In the genomic region with DNA sequence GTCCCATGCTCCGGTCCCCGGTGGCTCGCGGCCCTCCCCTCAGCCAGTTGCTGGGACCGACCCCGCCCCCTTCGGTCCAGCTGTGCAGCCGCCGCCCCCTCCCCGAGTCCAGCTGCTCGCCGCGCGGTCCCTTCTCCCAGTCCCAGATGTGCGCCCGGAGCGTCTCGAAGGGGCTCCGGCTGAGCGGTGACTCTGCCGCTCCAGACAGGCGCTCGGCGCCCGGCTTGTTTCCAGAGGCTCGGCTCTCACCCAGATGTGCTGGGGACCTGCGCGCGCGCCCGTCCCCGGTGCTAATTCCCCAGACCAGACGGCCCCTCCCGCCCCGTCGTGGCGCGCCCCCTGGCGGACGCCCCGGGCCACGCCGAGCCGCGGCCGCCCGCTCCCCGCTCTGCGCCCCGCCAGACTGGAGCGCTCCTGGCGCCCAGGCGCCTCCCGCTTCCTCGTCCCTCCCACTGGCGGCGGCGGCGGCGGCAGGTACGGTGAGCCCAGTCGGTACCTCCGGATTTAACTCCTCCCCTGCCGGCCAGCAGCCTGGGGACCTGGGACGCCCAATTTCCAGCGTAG, we compare ENCODE assay signal across 8 mouse cellular contexts. TPM values are rescaled to one million over a fixed set of nuclear protein-coding genes. Genes with fewer than 3 reads are reported as not detected.
DNase-seq lines count a peak whose midpoint lies in the region; ATAC-seq and TF ChIP-seq lines count a peak whose summit lies in the region.

Gene Nxph3 (minus strand): TSS at position 273 of the 564 bp plus-strand sequence.

- H3K79me2 ChIP-seq in liver, adult 2 months (ENCODE audit: control insufficient read depth, insufficient read depth, low read length): no peaks in the 10 kb centered on the region
- no peaks in the 10 kb centered on the region for H3K79me2 ChIP-seq in myocyte (ENCODE audit: control insufficient read depth, insufficient read depth)

- H3K9ac ChIP-seq in liver, adult 2 months (ENCODE audit: low read depth, low read length): peak within 1 kb of the TSS; percentile 81
- peak within 1 kb of the TSS; percentile 53 for H3K9ac ChIP-seq in stomach, postnatal 0 days (ENCODE audit: low read length)

- no peaks in the 10 kb centered on the region for H3K9me3 ChIP-seq in stomach, postnatal 0 days (ENCODE audit: control insufficient read depth, low read length)

- no peak within 1 kb of the TSS for H3K27ac ChIP-seq in cortical plate, adult 2 months (ENCODE audit: insufficient read depth, low read length)
- H3K27ac ChIP-seq in liver, adult 2 months (replicated peaks; ENCODE audit: insufficient read depth, low read depth, low read length): no peak within 1 kb of the TSS
- H3K27ac ChIP-seq in stomach, postnatal 0 days (replicated peaks): no peak within 1 kb of the TSS

- WGBS in liver, adult 2 months: under 1% methylated on average over 60 of the region's 66 CpGs
- under 1% methylated on average over 59 of the region's 66 CpGs for WGBS in stomach, postnatal 0 days

- no peak for TF ChIP-seq CTCF in cortical plate, adult 2 months (IDR thresholded peaks at IDR 0.05; ENCODE audit: extremely low read depth, insufficient read depth, low read length)
- TF ChIP-seq CTCF in liver, adult 2 months (IDR thresholded peaks at IDR 0.05; ENCODE audit: low read depth, low read length): peak; percentile 66
- peak; percentile 58 for TF ChIP-seq CTCF in stomach, postnatal 0 days (IDR thresholded peaks at IDR 0.05; ENCODE audit: low read depth)

- no peaks in the 10 kb centered on the region for H3K36me3 ChIP-seq in liver, adult 2 months (ENCODE audit: control insufficient read depth, insufficient read depth, low read length)
- H3K36me3 ChIP-seq in myocyte (ENCODE audit: control insufficient read depth, insufficient read depth): no peaks in the 10 kb centered on the region
- H3K36me3 ChIP-seq in stomach, postnatal 0 days (ENCODE audit: control insufficient read depth, insufficient read depth, low read length): no peaks in the 10 kb centered on the region

- H3K4me3 ChIP-seq in cortical plate, adult 2 months (ENCODE audit: insufficient read depth, low read length): peak within 1 kb of the TSS; percentile 52
- peak within 1 kb of the TSS; percentile 69 for H3K4me3 ChIP-seq in liver, adult 2 months (ENCODE audit: insufficient read depth, low read depth, low read length)
- H3K4me3 ChIP-seq in myocyte: no peak within 1 kb of the TSS
- peak within 1 kb of the TSS; percentile 64 for H3K4me3 ChIP-seq in stomach, postnatal 0 days (ENCODE audit: low read depth, low read length)

- TF ChIP-seq POLR2A in cortical plate, adult 2 months (IDR thresholded peaks at IDR 0.05; ENCODE audit: extremely low read depth, insufficient read depth, low read length): no peak
- TF ChIP-seq POLR2A in liver, adult 2 months (IDR thresholded peaks at IDR 0.05; ENCODE audit: extremely low read depth, insufficient read depth, low read length): no peak
- TF ChIP-seq POLR2A in myocyte (IDR thresholded peaks at IDR 0.05; ENCODE audit: insufficient read length, low read depth): no peak

- H3K27me3 ChIP-seq in liver, adult 2 months (ENCODE audit: control insufficient read depth, insufficient read depth, low read length): peaks cover 18% of the 10 kb centered on the region
- peaks cover 29% of the 10 kb centered on the region for H3K27me3 ChIP-seq in myocyte (ENCODE audit: control insufficient read depth, insufficient read depth, insufficient read length)
- H3K27me3 ChIP-seq in stomach, postnatal 0 days (ENCODE audit: control insufficient read depth, insufficient read depth, low read length): 0 out of 2 replicates have a peak, but pooled peaks cover 2% of the 10 kb centered on the region

- no peaks in the 10 kb centered on the region for H3K4me1 ChIP-seq in cortical plate, adult 2 months (ENCODE audit: control insufficient read depth, insufficient read depth, low read length)
- H3K4me1 ChIP-seq in liver, adult 2 months (ENCODE audit: control insufficient read depth, insufficient read depth, low read length): no peaks in the 10 kb centered on the region; the same call in 1 of the 2 replicates
- H3K4me1 ChIP-seq in stomach, postnatal 0 days (replicated peaks; ENCODE audit: control insufficient read depth, insufficient read depth): no peaks in the 10 kb centered on the region

- H3K4me2 ChIP-seq in myocyte (ENCODE audit: low read depth): peak within 1 kb of the TSS; percentile 70
- H3K4me2 ChIP-seq in stomach, postnatal 0 days (replicated peaks; ENCODE audit: low read depth): peak within 1 kb of the TSS; percentile 92

- DNase-seq in frontal cortex, adult 2 months (ENCODE audit: extremely low spot score in 1 of 2, low spot score in 1 of 2): peak in 1 of 2 experiments; percentile 58
- DNase-seq in frontal cortex, postnatal 25 days (ENCODE audit: low spot score in 2 of 2): no peak
- DNase-seq in heart, adult 18-20 months: peak; percentile 73 to 76
- DNase-seq in kidney, adult 18-20 months: peak; percentile 75
- DNase-seq in liver, adult 2 months (ENCODE audit: extremely low read depth, low read depth, low spot score): no peak
- peak; percentile 86 for DNase-seq in stomach, postnatal 0 days (ENCODE audit: low spot score)

- no peak within 1 kb of the TSS for H3ac ChIP-seq in myocyte (ENCODE audit: control insufficient read depth, insufficient read length)

- ATAC-seq in stomach, postnatal 0 days (ENCODE audit: low FRiP score, low TSS enrichment): peak; percentile 81

- no peak for TF ChIP-seq EP300 in stomach, postnatal 0 days (optimal IDR thresholded peaks at IDR 0.05)

TF ChIP-seq in myocyte, 11 proteins besides CTCF, POLR2A, EP300 and RAD21:
- TF ChIP-seq TCF3 (IDR thresholded peaks at IDR 0.05; ENCODE audit: insufficient read length, low read depth) (no peak), REST (IDR thresholded peaks at IDR 0.05; ENCODE audit: insufficient read depth, insufficient read length) (no peak)
TF ChIP-seq in myocyte: peak in this region for 0.

RNA-seq across cellular contexts. Expression of gene Nxph3, which starts in this region (rescaled TPM):
- polyA plus RNA-seq in frontal cortex, adult 2 months (2012; rRNA removed): 12.5 and 15.2 TPM in 2 replicates
- 30.2 and 33.4 TPM in 2 replicates for polyA plus RNA-seq in cortical plate, adult 2 months (2012; rRNA removed)
- total RNA-seq in heart, adult 18-20 months (2021): under 1 TPM; 0.47 to 0.64 TPM
- not detected in 2 replicates for total RNA-seq in liver, adult 2 months (2014; rRNA removed)
- 0.05 TPM in 1 of 2 replicates, not detected in the other for polyA plus RNA-seq in liver, adult 2 months (2012; rRNA removed)
- polyA plus RNA-seq in myocyte (2012; fragmentation: generic; extraction: Trizol): 0.04 TPM
- 0.44 and 0.76 TPM in 2 replicates for polyA plus RNA-seq in stomach, postnatal 0 days (2015; fragmentation: Nextera tagmentation; extraction: Ambion mirVana)

Comparison
In these comparisons a context has a peak if more than half of its experiments do, and no peak if none do; other contexts are left out.
1. Peak in DNase-seq in heart, adult 18-20 months; RNA of the gene not detected or under 1 TPM.
2. Peak in DNase-seq, ATAC-seq, H3K4me3 ChIP-seq, H3K9ac ChIP-seq and H3K4me2 ChIP-seq in stomach, postnatal 0 days; RNA of the gene not detected or under 1 TPM.